In the genomic region with DNA sequence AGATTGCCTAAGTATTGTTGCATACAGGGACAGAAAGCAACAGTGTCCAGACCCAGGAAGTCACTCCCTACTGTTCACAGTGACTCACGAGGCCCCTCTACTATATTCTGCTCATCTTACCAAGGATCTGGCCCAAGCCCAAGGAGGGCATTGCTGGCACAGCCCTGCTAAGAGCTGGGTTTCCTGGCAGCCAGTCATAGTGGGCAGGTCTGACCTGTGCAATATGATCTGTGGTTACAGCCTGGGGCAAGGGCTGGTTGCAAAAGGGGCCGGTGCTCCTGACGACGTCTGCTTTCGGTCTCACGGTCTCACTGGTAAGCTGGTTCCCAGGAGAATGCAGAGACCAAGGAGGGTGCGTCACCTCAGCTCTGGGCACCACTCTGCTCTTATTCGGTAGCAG, we compare ENCODE assay signal across 8 mouse cellular contexts. TPM values are rescaled to one million over a fixed set of nuclear protein-coding genes. Genes with fewer than 3 reads are reported as not detected.
DNase-seq lines count a peak whose midpoint lies in the region; ATAC-seq and TF ChIP-seq lines count a peak whose summit lies in the region.

No protein-coding gene starts in this region.

- 18% methylated on average over 8 of the region's 8 CpGs for WGBS in liver, embryonic 13.5 days (ENCODE audit: insufficient replicate concordance)
- 41% methylated on average over 8 of the region's 8 CpGs for WGBS in liver, embryonic 11.5 days
- 31% methylated on average over 8 of the region's 8 CpGs for WGBS in embryonic facial prominence, embryonic 10.5 days
- WGBS in lung, embryonic 14.5 days: 20% methylated on average over 8 of the region's 8 CpGs

- no peak for DNase-seq in liver, embryonic 13.5 days
- no peak for DNase-seq in liver, embryonic 11.5 days (ENCODE audit: low spot score)
- DNase-seq in embryonic facial prominence, embryonic 10.5 days (ENCODE audit: low spot score): peak; percentile 33
- DNase-seq in lung, embryonic 14.5 days: peak; percentile 48
- peak; percentile 76 to 83 for DNase-seq in urinary bladder, postnatal 36 days (ENCODE audit: low spot score in 2 of 2)
- no peak for DNase-seq in retina, postnatal 1 day
- DNase-seq in right cerebral cortex, postnatal 36 days (ENCODE audit: low spot score in 2 of 2): no peak

- H3K4me3 ChIP-seq in liver, embryonic 13.5 days (replicated peaks): no peak overlapping the region
- H3K4me3 ChIP-seq in liver, embryonic 11.5 days (ENCODE audit: low read depth, low read length): no peak overlapping the region
- no peak overlapping the region for H3K4me3 ChIP-seq in embryonic facial prominence, embryonic 10.5 days
- no peak overlapping the region for H3K4me3 ChIP-seq in lung, embryonic 14.5 days (ENCODE audit: low read depth, low read length)

- no peaks in the 10 kb centered on the region; the same call in 1 of the 2 replicates for H3K4me1 ChIP-seq in liver, embryonic 13.5 days (replicated peaks)
- H3K4me1 ChIP-seq in liver, embryonic 11.5 days (replicated peaks; ENCODE audit: control insufficient read depth, insufficient read depth, low read length): no peaks in the 10 kb centered on the region
- H3K4me1 ChIP-seq in embryonic facial prominence, embryonic 10.5 days: peaks cover 10% of the 10 kb centered on the region
- no peaks in the 10 kb centered on the region for H3K4me1 ChIP-seq in lung, embryonic 14.5 days (ENCODE audit: insufficient read depth)

- H3K36me3 ChIP-seq in liver, embryonic 13.5 days: no peaks in the 10 kb centered on the region
- H3K36me3 ChIP-seq in liver, embryonic 11.5 days (ENCODE audit: control insufficient read depth, insufficient read depth, low read length): no peaks in the 10 kb centered on the region
- no peaks in the 10 kb centered on the region for H3K36me3 ChIP-seq in embryonic facial prominence, embryonic 10.5 days (replicated peaks)
- no peaks in the 10 kb centered on the region for H3K36me3 ChIP-seq in lung, embryonic 14.5 days (ENCODE audit: insufficient read depth)

- no peak overlapping the region for H3K27ac ChIP-seq in liver, embryonic 13.5 days
- no peak overlapping the region for H3K27ac ChIP-seq in liver, embryonic 11.5 days (ENCODE audit: low read depth, low read length)
- H3K27ac ChIP-seq in embryonic facial prominence, embryonic 10.5 days (replicated peaks): no peak overlapping the region
- H3K27ac ChIP-seq in lung, embryonic 14.5 days (ENCODE audit: low read depth): no peak overlapping the region

- no peak for ATAC-seq in liver, embryonic 13.5 days (ENCODE audit: low read depth)
- ATAC-seq in liver, embryonic 11.5 days (replicated peaks; ENCODE audit: low FRiP score): no peak
- peak; percentile 94 to 98 for ATAC-seq in hematopoietic stem cell, adult 5-6 weeks (replicated peaks in 1 of 2; ENCODE audit: insufficient read depth in 1 of 2, low FRiP score in 2 of 2, low TSS enrichment in 1 of 2, low read depth in 1 of 2, poor library complexity in 2 of 2, severe bottlenecking in 2 of 2)
- ATAC-seq in lung, embryonic 14.5 days (ENCODE audit: insufficient read depth): peak; percentile 66

- H3K27me3 ChIP-seq in liver, embryonic 13.5 days: peaks cover 6% of the 10 kb centered on the region; the same call in 1 of the 2 replicates
- no peaks in the 10 kb centered on the region for H3K27me3 ChIP-seq in liver, embryonic 11.5 days (replicated peaks; ENCODE audit: control insufficient read depth, insufficient read depth, low read length)
- no peaks in the 10 kb centered on the region for H3K27me3 ChIP-seq in embryonic facial prominence, embryonic 10.5 days (replicated peaks; ENCODE audit: low read depth, poor library complexity, severe bottlenecking)
- no peaks in the 10 kb centered on the region for H3K27me3 ChIP-seq in lung, embryonic 14.5 days (ENCODE audit: insufficient read depth, low read length)

- no peak overlapping the region for H3K9ac ChIP-seq in liver, embryonic 13.5 days
- no peak overlapping the region for H3K9ac ChIP-seq in liver, embryonic 11.5 days (ENCODE audit: low read depth, low read length)
- H3K9ac ChIP-seq in lung, embryonic 14.5 days: no peak overlapping the region

- no peaks in the 10 kb centered on the region for H3K9me3 ChIP-seq in liver, embryonic 13.5 days (replicated peaks)
- no peaks in the 10 kb centered on the region for H3K9me3 ChIP-seq in liver, embryonic 11.5 days (ENCODE audit: control insufficient read depth, low read length)
- H3K9me3 ChIP-seq in embryonic facial prominence, embryonic 10.5 days: no peaks in the 10 kb centered on the region
- no peaks in the 10 kb centered on the region for H3K9me3 ChIP-seq in lung, embryonic 14.5 days (ENCODE audit: low read depth, low read length)

- H3K4me2 ChIP-seq in liver, embryonic 13.5 days: 0 out of 2 replicates have a peak overlapping the region, but pooled peaks have one; percentile 1
- H3K4me2 ChIP-seq in liver, embryonic 11.5 days: no peak overlapping the region
- H3K4me2 ChIP-seq in lung, embryonic 14.5 days: peak overlapping the region; percentile 2; the same call in 1 of the 2 replicates

- TF ChIP-seq CTCF in lung, embryonic 14.5 days (IDR thresholded peaks at IDR 0.05; ENCODE audit: low read depth): no peak

RNA-seq across cellular contexts. Expression of a gene that starts 8.1 kb away (rescaled TPM):
- polyA plus RNA-seq in liver, embryonic 13.5 days (2015; fragmentation: Nextera tagmentation; extraction: Ambion mirVana): 0.08 and 0.16 TPM in 2 replicates
- 0.38 TPM in 1 of 2 replicates, not detected in the other for polyA plus RNA-seq in liver, embryonic 11.5 days (2014; fragmentation: Nextera tagmentation; extraction: Ambion mirVana)
- 0.74 and 2.5 TPM in 2 replicates for polyA plus RNA-seq in embryonic facial prominence, embryonic 10.5 days (2016; fragmentation: Nextera tagmentation; extraction: Ambion mirVana)
- total RNA-seq in hematopoietic stem cell, adult 5-6 weeks (2017): 0.31 TPM in 1 of 2 replicates, not detected in the other
- polyA plus RNA-seq in lung, embryonic 14.5 days (2014; fragmentation: Nextera tagmentation; extraction: Ambion mirVana): 0.11 and 0.24 TPM in 2 replicates

RNA-seq across cellular contexts. Expression of a gene that starts 25.6 kb away (rescaled TPM):
- polyA plus RNA-seq in liver, embryonic 13.5 days (2015; fragmentation: Nextera tagmentation; extraction: Ambion mirVana): 6.5 and 6.6 TPM in 2 replicates
- polyA plus RNA-seq in liver, embryonic 11.5 days (2014; fragmentation: Nextera tagmentation; extraction: Ambion mirVana): 13.4 and 14.0 TPM in 2 replicates
- polyA plus RNA-seq in embryonic facial prominence, embryonic 10.5 days (2016; fragmentation: Nextera tagmentation; extraction: Ambion mirVana): 23.1 and 25.1 TPM in 2 replicates
- total RNA-seq in hematopoietic stem cell, adult 5-6 weeks (2017): 14.8 and 23.0 TPM in 2 replicates
- polyA plus RNA-seq in lung, embryonic 14.5 days (2014; fragmentation: Nextera tagmentation; extraction: Ambion mirVana): 15.9 and 17.5 TPM in 2 replicates

RNA-seq across cellular contexts. Expression of a gene that starts 25.8 kb away (rescaled TPM):
- 0.09 and 0.36 TPM in 2 replicates for polyA plus RNA-seq in liver, embryonic 13.5 days (2015; fragmentation: Nextera tagmentation; extraction: Ambion mirVana)
- polyA plus RNA-seq in liver, embryonic 11.5 days (2014; fragmentation: Nextera tagmentation; extraction: Ambion mirVana): 2.3 and 2.5 TPM in 2 replicates
- polyA plus RNA-seq in embryonic facial prominence, embryonic 10.5 days (2016; fragmentation: Nextera tagmentation; extraction: Ambion mirVana): 11.1 and 11.4 TPM in 2 replicates
- 8.1 and 13.0 TPM in 2 replicates for total RNA-seq in hematopoietic stem cell, adult 5-6 weeks (2017)
- polyA plus RNA-seq in lung, embryonic 14.5 days (2014; fragmentation: Nextera tagmentation; extraction: Ambion mirVana): 25.4 and 25.5 TPM in 2 replicates

RNA-seq across cellular contexts. Expression of a gene that starts 33.3 kb away (rescaled TPM):
- not detected in 2 replicates for polyA plus RNA-seq in liver, embryonic 13.5 days (2015; fragmentation: Nextera tagmentation; extraction: Ambion mirVana)
- not detected in 2 replicates for polyA plus RNA-seq in liver, embryonic 11.5 days (2014; fragmentation: Nextera tagmentation; extraction: Ambion mirVana)
- polyA plus RNA-seq in embryonic facial prominence, embryonic 10.5 days (2016; fragmentation: Nextera tagmentation; extraction: Ambion mirVana): 0.20 TPM in 2 replicates
- not detected in 2 replicates for total RNA-seq in hematopoietic stem cell, adult 5-6 weeks (2017)
- 0.41 and 0.42 TPM in 2 replicates for polyA plus RNA-seq in lung, embryonic 14.5 days (2014; fragmentation: Nextera tagmentation; extraction: Ambion mirVana)

RNA-seq across cellular contexts. Expression of a gene that starts 54.4 kb away (rescaled TPM):
- 9.9 and 11.4 TPM in 2 replicates for polyA plus RNA-seq in liver, embryonic 13.5 days (2015; fragmentation: Nextera tagmentation; extraction: Ambion mirVana)
- polyA plus RNA-seq in liver, embryonic 11.5 days (2014; fragmentation: Nextera tagmentation; extraction: Ambion mirVana): 16.9 and 18.1 TPM in 2 replicates
- 25.2 and 25.4 TPM in 2 replicates for polyA plus RNA-seq in embryonic facial prominence, embryonic 10.5 days (2016; fragmentation: Nextera tagmentation; extraction: Ambion mirVana)
- 37.1 and 64.7 TPM in 2 replicates for total RNA-seq in hematopoietic stem cell, adult 5-6 weeks (2017)
- 17.8 and 19.0 TPM in 2 replicates for polyA plus RNA-seq in lung, embryonic 14.5 days (2014; fragmentation: Nextera tagmentation; extraction: Ambion mirVana)

Comparison
In these comparisons a context has a peak if more than half of its experiments do, and no peak if none do; other contexts are left out.
1. ATAC-seq: peak in hematopoietic stem cell, adult 5-6 weeks (2 of 2) and lung, embryonic 14.5 days (single experiment); none in liver, embryonic 13.5 days (single experiment) and liver, embryonic 11.5 days (single experiment).
2. DNase-seq: peak in embryonic facial prominence, embryonic 10.5 days (single experiment), lung, embryonic 14.5 days (single experiment) and urinary bladder, postnatal 36 days (2 of 2); none in liver, embryonic 13.5 days (single experiment), liver, embryonic 11.5 days (single experiment), retina, postnatal 1 day (single experiment) and right cerebral cortex, postnatal 36 days (0 of 2).